Mouse (Mus musculus): ENCODE results near the gene Disp2. TPM values are rescaled to one million over a fixed set of nuclear protein-coding genes. Genes with fewer than 3 reads are reported as not detected.
A peak's percentile ranks its signal among the peaks of the same experiment; 100 is the strongest.

Gene Disp2
- polyA plus RNA-seq, 1 experiment: not detected

- H3K4me1 ChIP-seq (ENCODE audit: control insufficient read depth, insufficient read depth, low read length): peaks cover 13% of the 10 kb centered on the region
- peak; percentile 41; the same call in 1 of the 2 replicates for TF ChIP-seq CTCF (IDR thresholded peaks at IDR 0.05; ENCODE audit: insufficient read depth, low read depth, low read length)
- TF ChIP-seq POLR2A (IDR thresholded peaks at IDR 0.05; ENCODE audit: insufficient read depth, low read depth, low read length): no peak
- H3K4me3 ChIP-seq (ENCODE audit: insufficient read depth, low read depth, low read length): 0 out of 2 replicates have a peak overlapping the region, but pooled peaks have one; percentile 2
- 26% methylated on average over 44 of the region's 44 CpGs for WGBS
- H3K27ac ChIP-seq (ENCODE audit: insufficient read depth, low read depth, low read length): no peak overlapping the region
Observed at GRCm38 (mm10) chr2:118790551-118791525, 11.3 kb downstream of the Disp2 start.

GRCm38 (mm10) chr2:118791591-118792258 lies 12.2 kb downstream of the Disp2 start:
- H3K4me3 ChIP-seq (ENCODE audit: insufficient read depth, low read depth, low read length): no peak overlapping the region
- TF ChIP-seq CTCF (IDR thresholded peaks at IDR 0.05; ENCODE audit: insufficient read depth, low read depth, low read length) (no peak), POLR2A (IDR thresholded peaks at IDR 0.05; ENCODE audit: insufficient read depth, low read depth, low read length) (no peak)
- WGBS: 84% methylated on average over 26 of the region's 26 CpGs

GRCm38 (mm10) chr2:118792259-118792613 lies 12.7 kb downstream of the Disp2 start:
- no peak overlapping the region for H3K27ac ChIP-seq (ENCODE audit: insufficient read depth, low read depth, low read length)
- H3K4me3 ChIP-seq (ENCODE audit: insufficient read depth, low read depth, low read length): no peak overlapping the region
- peaks cover 13% of the 10 kb centered on the region for H3K4me1 ChIP-seq (ENCODE audit: control insufficient read depth, insufficient read depth, low read length)
- TF ChIP-seq CTCF (IDR thresholded peaks at IDR 0.05; ENCODE audit: insufficient read depth, low read depth, low read length) (no peak), POLR2A (IDR thresholded peaks at IDR 0.05; ENCODE audit: insufficient read depth, low read depth, low read length) (no peak)
- 82% methylated on average over 4 of the region's 4 CpGs for WGBS

More at GRCm38 (mm10) chr2:118791591-118792258, 12.2 kb downstream of the Disp2 start:
- Histone ChIP-seq H3K4me1 (ENCODE audit: control insufficient read depth, insufficient read depth, low read length) (peaks cover 13% of the 10 kb centered on the region), H3K27ac (ENCODE audit: insufficient read depth, low read depth, low read length) (no peak overlapping the region)

GRCm38 (mm10) chr2:118793636-118794035 lies 14.1 kb downstream of the Disp2 start:
- 89% methylated on average over 4 of the region's 4 CpGs for WGBS
- no peak overlapping the region for H3K4me3 ChIP-seq (ENCODE audit: insufficient read depth, low read depth, low read length)
- TF ChIP-seq CTCF (IDR thresholded peaks at IDR 0.05; ENCODE audit: insufficient read depth, low read depth, low read length) (no peak), POLR2A (IDR thresholded peaks at IDR 0.05; ENCODE audit: insufficient read depth, low read depth, low read length) (no peak)
- peaks cover 13% of the 10 kb centered on the region for H3K4me1 ChIP-seq (ENCODE audit: control insufficient read depth, insufficient read depth, low read length)
- H3K27ac ChIP-seq (ENCODE audit: insufficient read depth, low read depth, low read length): no peak overlapping the region

- H3K4me1 ChIP-seq (ENCODE audit: control insufficient read depth, insufficient read depth, low read length): no peaks in the 10 kb centered on the region
- TF ChIP-seq POLR2A (IDR thresholded peaks at IDR 0.05; ENCODE audit: insufficient read depth, low read depth, low read length): no peak
- 70% methylated on average over 4 of the region's 4 CpGs for WGBS
- no peak overlapping the region for H3K4me3 ChIP-seq (ENCODE audit: insufficient read depth, low read depth, low read length)
- no peak overlapping the region for H3K27ac ChIP-seq (ENCODE audit: insufficient read depth, low read depth, low read length)
Observed at GRCm38 (mm10) chr2:118802542-118803118, 23.1 kb downstream of the Disp2 start.

- H3K27ac ChIP-seq (ENCODE audit: insufficient read depth, low read depth, low read length): no peak overlapping the region
- WGBS: 77% methylated on average over 2 of the region's 2 CpGs
- no peaks in the 10 kb centered on the region for H3K4me1 ChIP-seq (ENCODE audit: control insufficient read depth, insufficient read depth, low read length)
- H3K4me3 ChIP-seq (ENCODE audit: insufficient read depth, low read depth, low read length): no peak overlapping the region
- TF ChIP-seq POLR2A (IDR thresholded peaks at IDR 0.05; ENCODE audit: insufficient read depth, low read depth, low read length): no peak
- no peak for TF ChIP-seq CTCF (IDR thresholded peaks at IDR 0.05; ENCODE audit: insufficient read depth, low read depth, low read length)
Observed at GRCm38 (mm10) chr2:118804474-118804873, 25.0 kb downstream of the Disp2 start.

GRCm38 (mm10) chr2:118805137-118805536 lies 25.6 kb downstream of the Disp2 start:
- Histone ChIP-seq H3K4me3 (ENCODE audit: insufficient read depth, low read depth, low read length) (no peak overlapping the region), H3K4me1 (ENCODE audit: control insufficient read depth, insufficient read depth, low read length) (no peaks in the 10 kb centered on the region), H3K27ac (ENCODE audit: insufficient read depth, low read depth, low read length) (no peak overlapping the region)
- WGBS: 82% methylated on average over 3 of the region's 3 CpGs
- no peak for TF ChIP-seq CTCF (IDR thresholded peaks at IDR 0.05; ENCODE audit: insufficient read depth, low read depth, low read length)
- TF ChIP-seq POLR2A (IDR thresholded peaks at IDR 0.05; ENCODE audit: insufficient read depth, low read depth, low read length): no peak

GRCm38 (mm10) chr2:118805756-118806155 lies 26.2 kb downstream of the Disp2 start:
- H3K4me1 ChIP-seq (ENCODE audit: control insufficient read depth, insufficient read depth, low read length): no peaks in the 10 kb centered on the region
- WGBS: 55% methylated on average over 3 of the region's 3 CpGs
- TF ChIP-seq CTCF (IDR thresholded peaks at IDR 0.05; ENCODE audit: insufficient read depth, low read depth, low read length): no peak
- TF ChIP-seq POLR2A (IDR thresholded peaks at IDR 0.05; ENCODE audit: insufficient read depth, low read depth, low read length): no peak
- H3K4me3 ChIP-seq (ENCODE audit: insufficient read depth, low read depth, low read length): no peak overlapping the region
- H3K27ac ChIP-seq (ENCODE audit: insufficient read depth, low read depth, low read length): no peak overlapping the region

- Histone ChIP-seq H3K27ac (ENCODE audit: insufficient read depth, low read depth, low read length) (no peak overlapping the region), H3K4me3 (ENCODE audit: insufficient read depth, low read depth, low read length) (no peak overlapping the region), H3K4me1 (ENCODE audit: control insufficient read depth, insufficient read depth, low read length) (no peaks in the 10 kb centered on the region)
- WGBS: 56% methylated on average over 4 of the region's 4 CpGs
- TF ChIP-seq CTCF (IDR thresholded peaks at IDR 0.05; ENCODE audit: insufficient read depth, low read depth, low read length) (no peak), POLR2A (IDR thresholded peaks at IDR 0.05; ENCODE audit: insufficient read depth, low read depth, low read length) (no peak)
Observed at GRCm38 (mm10) chr2:118806860-118807259, 27.3 kb downstream of the Disp2 start.
